Mouse (Mus musculus) cerebellum, adult 8-10 months (tissue): Measurements from ENCODE around the gene Lsg1.

Experiments used
- DNase-seq: peaks from one replicate; pipeline ENCODE4 v3.0.0; 2022

Gene Lsg1

GRCm38 (mm10) chr16:30587494-30588327 lies at the start of gene Lsg1:
Lsg1 (minus strand) TSS chr16:30587592.
- DNase-seq: peak; percentile 91

GRCm38 (mm10) chr16:30633906-30634746 lies 46.7 kb upstream of the Lsg1 start:
- no peak for DNase-seq

- no peak for DNase-seq
Observed at GRCm38 (mm10) chr16:30629509-30629908, 42.1 kb upstream of the Lsg1 start.

GRCm38 (mm10) chr16:30628401-30628800 lies 41.0 kb upstream of the Lsg1 start:
- DNase-seq: no peak

GRCm38 (mm10) chr16:30627586-30628337 lies 40.4 kb upstream of the Lsg1 start:
- DNase-seq: no peak

- no peak for DNase-seq
Observed at GRCm38 (mm10) chr16:30624640-30625039, 37.2 kb upstream of the Lsg1 start.

GRCm38 (mm10) chr16:30623645-30624044 lies 36.3 kb upstream of the Lsg1 start:
- no peak for DNase-seq

GRCm38 (mm10) chr16:30616281-30616680 lies 28.9 kb upstream of the Lsg1 start:
- DNase-seq: no peak

- no peak for DNase-seq
Observed at GRCm38 (mm10) chr16:30614705-30615317, 27.4 kb upstream of the Lsg1 start.

- no peak for DNase-seq
Observed at GRCm38 (mm10) chr16:30614122-30614521, 26.7 kb upstream of the Lsg1 start.

GRCm38 (mm10) chr16:30613122-30613521 lies 25.7 kb upstream of the Lsg1 start:
- no peak for DNase-seq

GRCm38 (mm10) chr16:30611331-30611730 lies 23.9 kb upstream of the Lsg1 start:
- no peak for DNase-seq

- no peak for DNase-seq
Observed at GRCm38 (mm10) chr16:30607868-30608267, 20.5 kb upstream of the Lsg1 start.

- no peak for DNase-seq
Observed at GRCm38 (mm10) chr16:30605528-30605927, 18.1 kb upstream of the Lsg1 start.

GRCm38 (mm10) chr16:30604807-30605137 lies 17.4 kb upstream of the Lsg1 start:
- no peak for DNase-seq

GRCm38 (mm10) chr16:30604061-30604806 lies 16.8 kb upstream of the Lsg1 start:
- no peak for DNase-seq

GRCm38 (mm10) chr16:30603531-30603842 lies 16.1 kb upstream of the Lsg1 start:
- DNase-seq: no peak

GRCm38 (mm10) chr16:30602684-30603530 lies 15.5 kb upstream of the Lsg1 start:
- DNase-seq: no peak

GRCm38 (mm10) chr16:30601946-30602345 lies 14.6 kb upstream of the Lsg1 start:
- no peak for DNase-seq

- peak; percentile 36 for DNase-seq
Observed at GRCm38 (mm10) chr16:30601046-30601832, 13.8 kb upstream of the Lsg1 start.
